Mouse (Mus musculus) liver, embryonic 14.5 days (tissue): ENCODE results near the gene Dohh. TPM values are rescaled to one million over a fixed set of nuclear protein-coding genes. Genes with fewer than 3 reads are reported as not detected.
A peak's percentile ranks its signal among the peaks of the same experiment; 100 is the strongest.

Experiments
- ATAC-seq: fragments of 200-750 bp; cut with Nextera tagmentation; 2 replicates; pipeline ENCODE4 v1.8.0; 2017; ENCODE audit warnings: moderate number of reproducible peaks, mild to moderate bottlenecking, moderate library complexity; ENCODE audit not compliant: insufficient read depth
- DNase-seq, 3 experiments: peaks; one replicate each; pipeline ENCODE4 v3.0.0-alpha.2; 2012 to 2013; ENCODE audit warnings: low read depth in 3 of 3, low spot score in 3 of 3
- H3K27ac ChIP-seq: fragments of 300-500 bp; sonication (generic); 2 replicates; pipeline ENCODE4 v1.5.1; 2014; ENCODE audit warnings: moderate library complexity, mild to moderate bottlenecking, control low read depth, inconsistent platforms
- H3K27me3 ChIP-seq: fragments of 300-500 bp; sonication (generic); 2 replicates; pipeline ENCODE4 v1.6.1; 2014; ENCODE audit warnings: mild to moderate bottlenecking, low read length, moderate library complexity; ENCODE audit not compliant: control insufficient read depth, insufficient read depth
- H3K36me3 ChIP-seq: fragments of 300-500 bp; sonication (generic); replicated peaks from 2 replicates; pipeline ENCODE4 v1.6.1; 2014; ENCODE audit warnings: low read depth; ENCODE audit not compliant: control insufficient read depth, insufficient read depth
- H3K4me1 ChIP-seq, 2 experiments: fragments of 200-500 bp in 1 of 2; fragments of 300-500 bp in 1 of 2; sonication (generic) in 1 of 2; replicated peaks; 2 replicates each; pipeline ENCODE4 v1.6.1; 2012 to 2014; ENCODE audit warnings: antibody characterized with exemption in 1 of 2, inconsistent platforms in 1 of 2, low read length in 1 of 2; ENCODE audit not compliant: control insufficient read depth in 2 of 2, insufficient read depth in 2 of 2
- H3K4me2 ChIP-seq: fragments of 300-500 bp; sonication (generic); 2 replicates; pipeline ENCODE4 v1.6.1; 2014; ENCODE audit warnings: low read depth, mild to moderate bottlenecking, control low read depth, moderate library complexity
- H3K4me3 ChIP-seq, 2 experiments: fragments of 200-500 bp in 1 of 2; fragments of 300-500 bp in 1 of 2; sonication (generic) in 1 of 2; 2 replicates each; pipeline ENCODE4 v1.5.1; 2012 to 2014; ENCODE audit warnings: low read depth in 2 of 2, low read length in 2 of 2, mild to moderate bottlenecking in 2 of 2, control low read depth in 1 of 2, inconsistent platforms in 1 of 2, moderate library complexity in 1 of 2; ENCODE audit not compliant: insufficient read depth in 1 of 2
- H3K9ac ChIP-seq: fragments of 300-500 bp; sonication (generic); replicated peaks from 2 replicates; pipeline ENCODE4 v1.6.1; 2014; ENCODE audit warnings: mild to moderate bottlenecking, control low read depth, moderate library complexity
- H3K9me3 ChIP-seq: fragments of 300-500 bp; sonication (generic); 2 replicates; pipeline ENCODE4 v1.6.1; 2016; ENCODE audit warnings: low read length, mixed read lengths; ENCODE audit not compliant: control insufficient read depth
- CTCF ChIP-seq: IDR thresholded peaks from 2 replicates; pipeline ENCODE4 v1.5.1; 2016; ENCODE audit warnings: antibody characterized with exemption, low read depth, control low read depth
- EP300 ChIP-seq: IDR thresholded peaks from 2 replicates; pipeline ENCODE4 v1.6.1; 2016; ENCODE audit warnings: antibody characterized with exemption, low read depth
- WGBS: fragments of 180-500 bp; shearing (Covaris S2); extraction: QIAGEN DNeasy Blood & Tissue Kit; methylation state at CpG from one replicate; pipeline ENCODE4 v1.1.7; 2014; ENCODE audit not compliant: insufficient replicate concordance; 5-methylcytosine and 5-hydroxymethylcytosine counted together
- polyA plus RNA-seq, 2 experiments: library from polyadenylated mRNA; depleted of rRNA in 1 of 2; stranded (reverse) in 1 of 2; unstranded in 1 of 2; fragments of >200 nt; fragmentation: Nextera tagmentation in 1 of 2; extraction: Ambion mirVana in 1 of 2; gene quantifications; 2 replicates each; pipeline versions ENCODE4 v1.2.1 to v1.2.3; 2012 to 2014

The Dohh gene
- polyA plus RNA-seq, 2 experiments, result 29.8 to 35.0 TPM

DNA sequence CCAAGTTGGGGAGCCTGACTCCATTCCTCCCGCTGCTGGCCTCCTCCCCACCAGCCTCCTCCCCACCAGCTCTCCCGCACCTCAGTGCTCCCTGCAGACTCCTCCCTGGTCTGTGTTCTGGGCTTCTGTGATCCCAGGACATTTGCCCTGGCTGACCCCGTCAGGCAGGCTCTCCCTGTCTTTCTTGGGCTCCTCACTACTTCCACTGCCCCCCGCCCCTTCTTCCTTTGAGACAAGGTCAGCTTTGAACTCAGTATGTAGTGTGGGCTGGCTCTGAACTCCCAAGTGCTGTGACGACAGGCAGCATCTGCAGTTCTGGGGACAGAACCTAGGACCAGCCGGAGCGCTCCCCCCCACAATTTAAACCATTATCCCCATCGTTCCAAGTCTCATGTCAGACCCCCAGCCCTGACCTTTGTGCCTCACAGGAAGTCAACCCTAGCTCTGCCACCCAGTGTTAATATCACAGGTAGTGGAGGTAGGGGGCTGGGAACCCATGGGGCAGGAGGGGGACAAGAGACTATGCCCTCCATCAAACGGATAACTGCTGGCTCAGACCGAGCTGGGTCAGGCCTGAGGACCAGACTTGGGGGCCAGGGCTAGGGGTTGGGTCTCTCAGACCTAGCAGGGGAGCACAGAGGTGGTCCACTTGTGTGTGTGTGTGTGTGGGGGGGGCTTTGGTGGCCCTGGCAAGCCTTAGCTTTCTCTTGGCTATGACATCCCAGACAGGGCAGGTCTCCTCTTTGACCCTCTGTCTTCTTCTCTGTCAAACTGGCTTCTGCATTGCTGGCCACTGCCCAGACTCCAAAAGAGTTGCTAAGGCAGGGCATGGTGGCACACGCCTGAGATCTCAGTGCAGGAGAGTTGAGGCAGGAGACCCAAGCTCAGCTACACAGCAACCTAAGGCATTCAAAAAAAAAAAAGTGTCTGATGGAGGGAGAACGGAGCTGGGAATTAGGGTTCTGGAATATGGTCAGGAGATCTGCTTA lies 33.3 kb downstream of the Dohh start:
- WGBS, result 43% methylated on average over 12 of the region's 12 CpGs
- ATAC-seq, result no peak
- H3K4me3 ChIP-seq, result peak overlapping the region in 1 of 2 experiments; percentile 33; a peak in 1 of 4 replicates
- H3K36me3 ChIP-seq, result no peaks in the 10 kb centered on the region
- no peak overlapping the region for H3K9ac ChIP-seq
- H3K27me3 ChIP-seq, result no peaks in the 10 kb centered on the region
- no peaks in the 10 kb centered on the region for H3K9me3 ChIP-seq
- H3K4me2 ChIP-seq, result peak overlapping the region; percentile 56
- H3K27ac ChIP-seq, result no peak overlapping the region
- TF ChIP-seq CTCF (no peak), EP300 (no peak)
- no peak for DNase-seq
- peaks cover 2 to 8% of the 10 kb centered on the region in 2 experiments; a peak in 2 of 4 replicates for H3K4me1 ChIP-seq

DNA sequence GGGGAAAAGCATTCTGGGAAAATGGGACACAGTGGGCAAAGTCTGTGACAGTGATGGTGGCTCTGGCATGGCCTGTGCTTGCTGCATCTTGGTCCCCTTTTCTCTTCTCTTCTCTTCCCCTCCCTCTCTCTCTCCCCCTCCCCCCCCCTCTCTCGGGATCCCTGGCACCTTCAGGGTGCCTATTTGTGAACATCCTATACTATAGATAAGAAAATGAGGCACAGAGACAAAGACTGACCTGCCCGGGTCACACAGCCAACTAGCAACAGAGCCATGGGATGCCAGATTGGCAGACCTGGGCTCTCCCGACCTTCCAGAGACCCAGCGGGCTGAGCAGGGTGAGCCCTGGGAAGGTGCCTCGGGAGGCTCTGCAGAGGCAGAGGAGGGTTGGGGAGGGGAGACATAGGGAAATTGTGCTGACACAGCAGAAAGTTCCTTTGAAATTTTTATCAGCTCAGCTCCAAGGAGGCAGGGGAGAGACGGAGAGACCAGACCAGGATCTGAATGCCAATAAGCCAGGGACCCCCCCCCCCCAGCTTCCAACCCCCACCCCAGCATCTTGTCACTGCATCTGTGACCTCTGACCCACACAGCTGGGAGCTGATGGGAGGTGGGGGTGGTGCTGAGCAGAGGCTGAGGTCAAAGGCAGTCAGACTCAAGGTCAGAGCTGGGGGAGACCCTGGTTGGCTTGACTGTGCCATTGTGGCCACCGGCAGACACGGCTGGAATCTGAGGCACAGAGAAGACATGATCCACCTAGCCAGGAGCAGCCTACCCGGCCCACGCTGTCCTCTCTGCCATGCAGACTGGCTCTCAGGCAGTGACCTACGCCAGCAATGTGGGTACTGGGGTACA lies 34.2 kb downstream of the Dohh start:
- Histone ChIP-seq H3K4me2 (no peak overlapping the region), H3K4me1 (peaks cover 2 to 5% of the 10 kb centered on the region in 2 experiments; a peak in 1 of 4 replicates), H3K27ac (no peak overlapping the region), H3K36me3 (no peaks in the 10 kb centered on the region), H3K4me3 (no peak overlapping the region), H3K9me3 (no peaks in the 10 kb centered on the region), H3K9ac (no peak overlapping the region), H3K27me3 (no peaks in the 10 kb centered on the region)
- no peak for TF ChIP-seq EP300
- TF ChIP-seq CTCF, result no peak
- no peak for DNase-seq
- WGBS, result 46% methylated on average over 11 of the region's 11 CpGs
- no peak for ATAC-seq

DNA sequence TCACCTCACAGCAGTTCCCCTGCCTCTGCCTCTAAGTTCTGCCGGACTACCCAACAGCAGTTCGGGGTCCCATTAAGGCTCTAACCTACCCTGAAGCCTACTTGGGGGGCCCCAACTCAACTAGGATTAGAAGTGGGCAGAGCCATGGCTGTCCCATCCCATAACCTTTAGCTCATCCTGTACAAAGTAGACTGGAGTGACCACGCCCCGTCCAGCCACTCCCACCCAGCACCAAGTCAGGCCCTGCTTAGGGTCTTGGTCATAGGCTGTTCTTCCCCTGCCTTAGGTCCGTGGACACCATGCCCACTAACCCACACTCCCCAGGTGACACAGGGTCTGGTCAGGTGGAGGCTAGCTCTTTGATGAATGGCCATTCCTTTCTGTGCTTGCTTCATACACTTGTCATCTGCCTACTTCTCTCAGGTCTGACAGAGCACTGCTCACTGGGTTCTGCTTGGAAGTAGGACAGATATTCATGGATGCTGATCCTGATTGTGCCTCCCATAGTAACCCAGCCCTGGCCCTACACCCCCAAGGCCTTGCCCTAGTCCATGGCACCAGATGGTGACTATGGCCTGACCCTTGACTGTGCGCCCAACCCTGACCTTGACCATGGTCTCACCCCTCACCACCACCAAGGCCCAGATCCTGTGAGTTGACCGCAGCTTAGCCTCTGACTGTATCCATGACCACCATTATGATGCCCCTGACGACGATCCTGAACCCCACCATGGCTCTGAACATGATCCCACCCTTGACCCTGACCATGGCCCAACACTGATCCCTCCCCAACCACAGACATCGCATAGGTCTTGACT lies 35.1 kb downstream of the Dohh start:
- no peak for DNase-seq
- ATAC-seq, result no peak
- H3K27me3 ChIP-seq, result peaks cover 3% of the 10 kb centered on the region; the same call in 1 of the 2 replicates
- H3K4me1 ChIP-seq, result peaks cover 1 to 3% of the 10 kb centered on the region in 2 experiments; a peak in 1 of 4 replicates
- H3K4me3 ChIP-seq, result no peak overlapping the region
- no peak overlapping the region for H3K4me2 ChIP-seq
- 71% methylated on average over 10 of the region's 10 CpGs for WGBS
- H3K36me3 ChIP-seq, result no peaks in the 10 kb centered on the region
- TF ChIP-seq CTCF, result no peak
- TF ChIP-seq EP300, result no peak
- H3K27ac ChIP-seq, result no peak overlapping the region
- H3K9me3 ChIP-seq, result no peaks in the 10 kb centered on the region
- H3K9ac ChIP-seq, result no peak overlapping the region

DNA sequence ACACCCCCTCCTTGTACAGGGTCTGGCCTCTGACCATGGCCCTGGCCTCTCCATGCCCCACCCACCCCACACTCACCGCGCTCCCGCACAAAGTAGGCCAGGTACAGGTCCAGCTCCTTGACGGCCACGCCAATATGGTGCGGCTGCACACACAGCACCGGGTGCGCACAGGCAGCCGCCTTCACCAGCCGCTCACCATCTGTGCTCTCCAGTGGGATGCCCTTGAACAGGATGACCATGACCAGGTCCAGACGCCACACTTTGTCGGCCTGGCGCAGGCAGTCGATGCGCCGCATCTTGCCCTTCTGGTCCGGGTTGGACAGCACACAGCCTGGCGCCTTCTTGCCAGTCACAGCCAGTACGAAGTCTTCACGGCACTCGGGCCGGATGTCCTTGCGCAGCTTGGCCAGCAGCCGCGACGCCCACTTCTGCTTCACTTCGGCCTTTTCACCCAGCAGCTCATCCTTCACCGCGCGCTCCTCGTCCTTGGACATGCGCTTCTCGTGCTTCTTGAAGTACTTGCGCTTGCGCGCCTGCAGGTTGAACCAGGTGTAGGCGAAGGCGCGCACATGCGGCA lies 36.1 kb downstream of the Dohh start:
- no peak for TF ChIP-seq CTCF
- no peak for TF ChIP-seq EP300
- DNase-seq, result no peak
- no peaks in the 10 kb centered on the region for H3K9me3 ChIP-seq
- no peaks in the 10 kb centered on the region for H3K36me3 ChIP-seq
- H3K27me3 ChIP-seq, result peaks cover 13% of the 10 kb centered on the region
- H3K4me2 ChIP-seq, result no peak overlapping the region
- H3K4me1 ChIP-seq, result 0 out of 4 replicates have a peak, but pooled peaks cover 0 to 5% of the 10 kb centered on the region in 2 experiments
- ATAC-seq, result no peak
- H3K27ac ChIP-seq, result no peak overlapping the region
- no peak overlapping the region for H3K4me3 ChIP-seq
- H3K9ac ChIP-seq, result no peak overlapping the region
- WGBS, result 83% methylated on average over 40 of the region's 40 CpGs
